Mouse (Mus musculus): ENCODE results near the gene Lmod3. TPM values are rescaled to one million over a fixed set of nuclear protein-coding genes. Genes with fewer than 3 reads are reported as not detected.

The Lmod3 gene
- polyA plus RNA-seq, 1 experiment from 2014 or later: 14.3 TPM

- H3K27ac ChIP-seq (replicated peaks): no peak overlapping the region
- 0 out of 2 replicates have a peak, but pooled peaks cover 4% of the 10 kb centered on the region for H3K36me3 ChIP-seq
- no peaks in the 10 kb centered on the region for H3K27me3 ChIP-seq (replicated peaks)
- H3K4me1 ChIP-seq: peaks cover 50% of the 10 kb centered on the region
- 59% methylated on average over 3 of the region's 3 CpGs for WGBS
- no peak overlapping the region for H3K4me2 ChIP-seq
- no peak overlapping the region for H3K9ac ChIP-seq
- H3K9me3 ChIP-seq: no peaks in the 10 kb centered on the region
- no peak overlapping the region for H3K4me3 ChIP-seq
- ATAC-seq (ENCODE audit: extremely low read depth, insufficient number of reproducible peaks, low FRiP score, low TSS enrichment): no peak
These were observed 43.4 kb downstream of the Lmod3 start for GRCm38 (mm10) chr6:97209201-97209600.

GRCm38 (mm10) chr6:97208406-97208805 lies 44.2 kb downstream of the Lmod3 start:
- WGBS: 30% methylated on average over 3 of the region's 3 CpGs
- H3K9ac ChIP-seq: 0 out of 2 replicates have a peak overlapping the region, but pooled peaks have one; percentile 14
- no peak overlapping the region for H3K4me3 ChIP-seq
- 0 out of 2 replicates have a peak, but pooled peaks cover 2% of the 10 kb centered on the region for H3K36me3 ChIP-seq
- H3K27ac ChIP-seq (replicated peaks): peak overlapping the region; percentile 54
- ATAC-seq (ENCODE audit: extremely low read depth, insufficient number of reproducible peaks, low FRiP score, low TSS enrichment): no peak
- peaks cover 50% of the 10 kb centered on the region for H3K4me1 ChIP-seq
- H3K9me3 ChIP-seq: no peaks in the 10 kb centered on the region
- H3K4me2 ChIP-seq: no peak overlapping the region
- no peaks in the 10 kb centered on the region for H3K27me3 ChIP-seq (replicated peaks)

- Histone ChIP-seq H3K27ac (replicated peaks) (no peak overlapping the region), H3K9me3 (no peaks in the 10 kb centered on the region), H3K4me3 (no peak overlapping the region), H3K9ac (no peak overlapping the region), H3K4me1 (peaks cover 41% of the 10 kb centered on the region), H3K36me3 (no peaks in the 10 kb centered on the region), H3K4me2 (no peak overlapping the region; the same call in 1 of the 2 replicates), H3K27me3 (replicated peaks) (no peaks in the 10 kb centered on the region)
- no peak for ATAC-seq (ENCODE audit: extremely low read depth, insufficient number of reproducible peaks, low FRiP score, low TSS enrichment)
- WGBS: 72% methylated on average over 4 of the region's 4 CpGs
These were observed 45.5 kb downstream of the Lmod3 start for GRCm38 (mm10) chr6:97207085-97207484.

- WGBS: under 1% methylated on average over 38 of the region's 38 CpGs
- Histone ChIP-seq H3K4me3 (peak within 1 kb of the TSS; percentile 83), H3K9ac (peak within 1 kb of the TSS; percentile 99), H3K4me2 (peak within 1 kb of the TSS; percentile 76), H3K36me3 (peaks cover 9% of the 10 kb centered on the region), H3K9me3 (no peaks in the 10 kb centered on the region), H3K4me1 (peaks cover 33% of the 10 kb centered on the region), H3K27me3 (replicated peaks) (no peaks in the 10 kb centered on the region), H3K27ac (replicated peaks) (peak within 1 kb of the TSS; percentile 91)
- peak; percentile 96 for ATAC-seq (ENCODE audit: extremely low read depth, insufficient number of reproducible peaks, low FRiP score, low TSS enrichment)
These were observed 47.1 kb downstream of the Lmod3 start, which contains the start of gene Uba3 for GRCm38 (mm10) chr6:97205439-97205885. Gene Uba3 (minus strand): TSS chr6:97205647.

GRCm38 (mm10) chr6:97204952-97205351 lies 47.6 kb downstream of the Lmod3 start:
- Histone ChIP-seq H3K27ac (replicated peaks) (peak overlapping the region; percentile 91), H3K4me3 (peak overlapping the region; percentile 83), H3K4me2 (peak overlapping the region; percentile 76), H3K4me1 (peaks cover 29% of the 10 kb centered on the region), H3K9ac (peak overlapping the region; percentile 99), H3K36me3 (peaks cover 14% of the 10 kb centered on the region), H3K27me3 (replicated peaks) (no peaks in the 10 kb centered on the region), H3K9me3 (no peaks in the 10 kb centered on the region)
- 0 out of 2 replicates have a peak, but pooled peaks have one; percentile 21 for ATAC-seq (ENCODE audit: extremely low read depth, insufficient number of reproducible peaks, low FRiP score, low TSS enrichment)
- WGBS: 0% methylated on average over 16 of the region's 16 CpGs

- Histone ChIP-seq H3K9ac (peak overlapping the region; percentile 99), H3K27ac (replicated peaks) (peak overlapping the region; percentile 91; the same call in 1 of the 2 replicates), H3K4me1 (peaks cover 27% of the 10 kb centered on the region), H3K4me3 (peak overlapping the region; percentile 83), H3K9me3 (no peaks in the 10 kb centered on the region), H3K27me3 (replicated peaks) (no peaks in the 10 kb centered on the region), H3K4me2 (peak overlapping the region; percentile 76), H3K36me3 (peaks cover 15% of the 10 kb centered on the region)
- WGBS: 12% methylated on average over 9 of the region's 9 CpGs
- no peak for ATAC-seq (ENCODE audit: extremely low read depth, insufficient number of reproducible peaks, low FRiP score, low TSS enrichment)
These were observed 48.2 kb downstream of the Lmod3 start for GRCm38 (mm10) chr6:97204252-97204869.

GRCm38 (mm10) chr6:97202477-97202876 lies 50.1 kb downstream of the Lmod3 start:
- Histone ChIP-seq H3K27ac (replicated peaks) (no peak overlapping the region), H3K36me3 (peaks cover 29% of the 10 kb centered on the region), H3K9me3 (no peaks in the 10 kb centered on the region), H3K4me3 (no peak overlapping the region), H3K9ac (no peak overlapping the region), H3K27me3 (replicated peaks) (no peaks in the 10 kb centered on the region), H3K4me1 (peaks cover 20% of the 10 kb centered on the region), H3K4me2 (no peak overlapping the region)
- no peak for ATAC-seq (ENCODE audit: extremely low read depth, insufficient number of reproducible peaks, low FRiP score, low TSS enrichment)
- 84% methylated on average over 3 of the region's 3 CpGs for WGBS

- Histone ChIP-seq H3K9me3 (no peaks in the 10 kb centered on the region), H3K27ac (replicated peaks) (no peak overlapping the region), H3K9ac (no peak overlapping the region), H3K36me3 (peaks cover 49% of the 10 kb centered on the region), H3K4me1 (peaks cover 17% of the 10 kb centered on the region), H3K27me3 (replicated peaks) (no peaks in the 10 kb centered on the region), H3K4me3 (no peak overlapping the region), H3K4me2 (no peak overlapping the region)
- no peak for ATAC-seq (ENCODE audit: extremely low read depth, insufficient number of reproducible peaks, low FRiP score, low TSS enrichment)
- 70% methylated on average over 3 of the region's 3 CpGs for WGBS
These were observed 52.1 kb downstream of the Lmod3 start for GRCm38 (mm10) chr6:97200437-97200836.

Other genes starting within 250 kb of the Lmod3 start
- gene Fam19a4, start 192.3 kb downstream of the Lmod3 start, polyA plus RNA-seq (2015; fragmentation: Nextera tagmentation; extraction: Ambion mirVana): not detected in 2 replicates
- gene Eogt, start 103.6 kb downstream of the Lmod3 start, polyA plus RNA-seq (2015; fragmentation: Nextera tagmentation; extraction: Ambion mirVana): 11.1 and 12.6 TPM in 2 replicates
- 23.6 and 25.7 TPM in 2 replicates for gene Tmf1, start 73.6 kb downstream of the Lmod3 start, polyA plus RNA-seq (2015; fragmentation: Nextera tagmentation; extraction: Ambion mirVana)
- gene Uba3, start 47.1 kb downstream of the Lmod3 start, polyA plus RNA-seq (2015; fragmentation: Nextera tagmentation; extraction: Ambion mirVana): 68.6 and 74.0 TPM in 2 replicates
- 82.7 and 96.9 TPM in 2 replicates for gene Arl6ip5, start 42.1 kb downstream of the Lmod3 start, polyA plus RNA-seq (2015; fragmentation: Nextera tagmentation; extraction: Ambion mirVana)